Mouse (Mus musculus): ENCODE measurements around the gene Atoh8. TPM values are rescaled to one million over a fixed set of nuclear protein-coding genes. Genes with fewer than 3 reads are reported as not detected.
A peak's percentile ranks its signal among the peaks of the same experiment; 100 is the strongest.

Atoh8 gene
- 10 to 100 TPM in 1 of 2 experiments, 1 to 10 TPM in 1; 10.0 to 11.4 TPM for total RNA-seq (2021)

- intact Hi-C loops (cut with DNase I) = loop anchor here (1.0 kb wide), 1 partner anchor 17 kb away; no protein-coding TSS in a partner anchor
Measured at GRCm38 (mm10) chr6:72235098-72235806, at the start of gene Atoh8. Atoh8 (minus strand) TSS chr6:72235577.

GRCm38 (mm10) chr6:72283914-72284313, 48.5 kb upstream of the Atoh8 start:
- DNase-seq = peak; percentile 37 to 62
- intact Hi-C loops (cut with DNase I) = loop anchor here (1.0 kb wide), 1 partner anchor 35 kb away; no protein-coding TSS in a partner anchor

More at GRCm38 (mm10) chr6:72235098-72235806, at the start of gene Atoh8:
- DNase-seq = peak; percentile 70 to 78

GRCm38 (mm10) chr6:72280410-72280998, 45.1 kb upstream of the Atoh8 start:
- intact Hi-C loops (cut with DNase I) = no loop called here
- no peak for DNase-seq

- no peak for DNase-seq
- intact Hi-C loops (cut with DNase I) = loop anchor here (5.0 kb wide), 1 partner anchor 113 kb away; the partner anchor contains the start of gene Vamp8
Measured at GRCm38 (mm10) chr6:72279505-72279904, 44.1 kb upstream of the Atoh8 start.

- no peak for DNase-seq
- intact Hi-C loops (cut with DNase I) = loop anchor here (5.0 kb wide), 1 partner anchor 113 kb away; the partner anchor contains the start of gene Vamp8
Measured at GRCm38 (mm10) chr6:72278835-72279234, 43.5 kb upstream of the Atoh8 start.

GRCm38 (mm10) chr6:72277508-72278166, 42.3 kb upstream of the Atoh8 start:
- peak; percentile 64 to 66 for DNase-seq
- intact Hi-C loops (cut with DNase I) = loop anchor here (5.0 kb wide), 1 partner anchor 115 kb away; the partner anchor contains the start of gene Vamp8

- peak; percentile 49 to 55 for DNase-seq
- intact Hi-C loops (cut with DNase I) = loop anchor here (5.0 kb wide), 1 partner anchor 115 kb away; the partner anchor contains the start of gene Vamp8
Measured at GRCm38 (mm10) chr6:72276972-72277441, 41.6 kb upstream of the Atoh8 start.

- DNase-seq = no peak
- intact Hi-C loops (cut with DNase I) = loop anchor here (5.0 kb wide), 1 partner anchor 116 kb away; the partner anchor contains the start of gene Vamp8
Measured at GRCm38 (mm10) chr6:72276141-72276540, 40.8 kb upstream of the Atoh8 start.

- intact Hi-C loops (cut with DNase I) = loop anchor here (5.0 kb wide), 1 partner anchor 117 kb away; the partner anchor contains the start of gene Vamp8
- no peak for DNase-seq
Measured at GRCm38 (mm10) chr6:72275527-72275926, 40.1 kb upstream of the Atoh8 start.

GRCm38 (mm10) chr6:72273153-72273552, 37.8 kb upstream of the Atoh8 start:
- DNase-seq = no peak
- intact Hi-C loops (cut with DNase I) = no loop called here

- intact Hi-C loops (cut with DNase I) = no loop called here
- DNase-seq = no peak
Measured at GRCm38 (mm10) chr6:72272161-72272696, 36.9 kb upstream of the Atoh8 start.

GRCm38 (mm10) chr6:72270952-72271519, 35.7 kb upstream of the Atoh8 start:
- intact Hi-C loops (cut with DNase I) = no loop called here

GRCm38 (mm10) chr6:72270258-72270657, 34.9 kb upstream of the Atoh8 start:
- DNase-seq = no peak
- intact Hi-C loops (cut with DNase I) = no loop called here

More at GRCm38 (mm10) chr6:72270952-72271519, 35.7 kb upstream of the Atoh8 start:
- no peak for DNase-seq

GRCm38 (mm10) chr6:72268149-72268847, 32.9 kb upstream of the Atoh8 start:
- intact Hi-C loops (cut with DNase I) = no loop called here
- DNase-seq = no peak

GRCm38 (mm10) chr6:72265664-72266063, 30.3 kb upstream of the Atoh8 start:
- intact Hi-C loops (cut with DNase I) = no loop called here
- no peak for DNase-seq

GRCm38 (mm10) chr6:72263679-72264265, 28.4 kb upstream of the Atoh8 start:
- intact Hi-C loops (cut with DNase I) = loop anchor here (5.0 kb wide), 2 partner anchors 166 to 336 kb away; partner anchors contain the start of gene St3gal5
- DNase-seq = peak in 1 of 2 experiments; percentile 34

GRCm38 (mm10) chr6:72261683-72262320, 26.4 kb upstream of the Atoh8 start:
- no peak for DNase-seq
- intact Hi-C loops (cut with DNase I) = loop anchor here (1.0 to 5.0 kb wide), 6 partner anchors 17 to 335 kb away; partner anchors contain the start of gene St3gal5

- intact Hi-C loops (cut with DNase I) = loop anchor here (1.0 to 5.0 kb wide), 6 partner anchors 16 to 334 kb away; partner anchors contain the start of gene St3gal5
- DNase-seq = peak; percentile 91 to 98
Measured at GRCm38 (mm10) chr6:72260981-72261682, 25.8 kb upstream of the Atoh8 start.

All from heart, postnatal 36 days (tissue).